Mouse (Mus musculus) limb, embryonic 12.5 days (tissue): ENCODE measurements around the gene Morn2. TPM values are rescaled to one million over a fixed set of nuclear protein-coding genes. Genes with fewer than 3 reads are reported as not detected.

Experiments
- ATAC-seq: fragments of 200-750 bp; cut with Nextera tagmentation; 2 replicates; pipeline ENCODE4 v1.8.0; 2017; ENCODE audit warnings: low read depth, moderate TSS enrichment; ENCODE audit not compliant: insufficient number of reproducible peaks, insufficient read depth, low FRiP score, low TSS enrichment
- H3K27ac ChIP-seq: fragments of 300-500 bp; sonication (generic); 2 replicates; pipeline ENCODE4 v1.5.1; 2016; ENCODE audit warnings: mild to moderate bottlenecking, moderate library complexity
- H3K27me3 ChIP-seq: fragments of 300-500 bp; sonication (generic); 2 replicates; pipeline ENCODE4 v1.6.1; 2016; ENCODE audit warnings: mild to moderate bottlenecking, moderate library complexity
- H3K36me3 ChIP-seq: fragments of 300-500 bp; sonication (generic); 2 replicates; pipeline ENCODE4 v1.6.1; 2016; ENCODE audit warnings: mild to moderate bottlenecking, moderate library complexity
- H3K4me1 ChIP-seq: fragments of 300-500 bp; sonication (generic); replicated peaks from 2 replicates; pipeline ENCODE4 v1.6.1; 2016
- H3K4me2 ChIP-seq: fragments of 300-500 bp; sonication (generic); 2 replicates; pipeline ENCODE4 v1.6.1; 2016; ENCODE audit warnings: mild to moderate bottlenecking, moderate library complexity
- H3K4me3 ChIP-seq: fragments of 300-500 bp; sonication (generic); replicated peaks from 2 replicates; pipeline ENCODE4 v1.5.1; 2016; ENCODE audit warnings: mild to moderate bottlenecking
- H3K9ac ChIP-seq: fragments of 300-500 bp; sonication (generic); replicated peaks from 2 replicates; pipeline ENCODE4 v1.6.1; 2016; ENCODE audit warnings: mild to moderate bottlenecking, moderate library complexity
- H3K9me3 ChIP-seq: fragments of 300-500 bp; sonication (generic); 2 replicates; pipeline ENCODE4 v1.6.1; 2016; ENCODE audit warnings: mild to moderate bottlenecking, moderate library complexity
- WGBS: fragments of 180-500 bp; shearing (Covaris S2); methylation state at CpG from one replicate; pipeline ENCODE4 v1.1.7; 2016; 5-methylcytosine and 5-hydroxymethylcytosine counted together
- polyA plus RNA-seq: library from polyadenylated mRNA; unstranded; fragments of >200 nt; fragmentation: Nextera tagmentation; extraction: Ambion mirVana; gene quantifications from 2 replicates; pipeline ENCODE4 v1.2.1, GENCODE M21; 2016

Morn2 gene
- polyA plus RNA-seq, 1 experiment from 2014 or later: 21.8 TPM

DNA sequence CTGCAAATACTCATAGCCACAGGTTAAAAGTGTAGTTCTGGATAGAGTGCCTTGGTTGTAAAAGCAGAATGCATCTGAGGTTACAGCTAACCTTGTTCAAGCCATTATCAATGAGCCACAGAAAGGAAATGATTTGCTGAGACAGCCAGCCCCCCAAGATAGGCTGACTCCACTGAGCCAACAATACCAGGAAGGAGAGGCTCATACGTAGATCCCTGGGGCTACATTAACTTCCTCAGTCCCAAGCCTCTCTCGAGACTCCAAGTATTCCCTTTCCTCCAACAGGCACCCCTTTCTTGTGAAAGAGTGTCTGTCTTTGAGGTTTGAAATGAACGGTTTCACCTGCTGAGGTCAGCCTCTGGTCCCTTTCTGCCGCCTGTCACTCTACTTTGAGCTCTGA, 5.6 kb upstream of the Morn2 start:
- Histone ChIP-seq H3K36me3 (peaks cover 17% of the 10 kb centered on the region), H3K4me3 (no peak overlapping the region), H3K27me3 (no peaks in the 10 kb centered on the region), H3K9me3 (no peaks in the 10 kb centered on the region), H3K4me2 (no peak overlapping the region), H3K27ac (no peak overlapping the region), H3K9ac (no peak overlapping the region), H3K4me1 (peaks cover 12% of the 10 kb centered on the region)
- no peak for ATAC-seq
- WGBS: 84% methylated on average over 4 of the region's 4 CpGs

DNA sequence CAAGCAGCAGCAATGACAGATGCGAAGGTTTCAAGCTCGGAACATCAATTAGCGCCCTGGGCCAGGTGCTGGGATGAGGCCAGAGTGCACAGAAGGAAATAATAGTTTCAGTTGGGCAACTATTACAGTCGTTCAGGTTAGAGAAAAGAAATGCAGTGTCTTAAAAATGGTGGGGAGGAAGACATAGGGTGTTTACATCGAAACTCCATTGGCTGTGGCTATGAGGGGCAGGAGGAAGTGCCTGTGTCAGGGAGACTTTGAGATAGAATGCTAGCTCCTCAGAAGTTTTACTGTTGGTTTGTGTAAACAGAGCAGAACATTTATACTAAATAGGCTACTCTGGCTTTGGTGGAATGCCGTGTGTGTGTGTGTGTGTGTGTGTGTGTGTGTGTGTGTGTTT, 2.0 kb upstream of the Morn2 start:
- Histone ChIP-seq H3K4me3 (no peak overlapping the region), H3K27ac (no peak overlapping the region), H3K9ac (no peak overlapping the region), H3K4me1 (peaks cover 12% of the 10 kb centered on the region), H3K4me2 (no peak overlapping the region), H3K27me3 (no peaks in the 10 kb centered on the region), H3K9me3 (no peaks in the 10 kb centered on the region), H3K36me3 (no peaks in the 10 kb centered on the region)
- no peak for ATAC-seq
- 75% methylated on average over 6 of the region's 6 CpGs for WGBS

DNA sequence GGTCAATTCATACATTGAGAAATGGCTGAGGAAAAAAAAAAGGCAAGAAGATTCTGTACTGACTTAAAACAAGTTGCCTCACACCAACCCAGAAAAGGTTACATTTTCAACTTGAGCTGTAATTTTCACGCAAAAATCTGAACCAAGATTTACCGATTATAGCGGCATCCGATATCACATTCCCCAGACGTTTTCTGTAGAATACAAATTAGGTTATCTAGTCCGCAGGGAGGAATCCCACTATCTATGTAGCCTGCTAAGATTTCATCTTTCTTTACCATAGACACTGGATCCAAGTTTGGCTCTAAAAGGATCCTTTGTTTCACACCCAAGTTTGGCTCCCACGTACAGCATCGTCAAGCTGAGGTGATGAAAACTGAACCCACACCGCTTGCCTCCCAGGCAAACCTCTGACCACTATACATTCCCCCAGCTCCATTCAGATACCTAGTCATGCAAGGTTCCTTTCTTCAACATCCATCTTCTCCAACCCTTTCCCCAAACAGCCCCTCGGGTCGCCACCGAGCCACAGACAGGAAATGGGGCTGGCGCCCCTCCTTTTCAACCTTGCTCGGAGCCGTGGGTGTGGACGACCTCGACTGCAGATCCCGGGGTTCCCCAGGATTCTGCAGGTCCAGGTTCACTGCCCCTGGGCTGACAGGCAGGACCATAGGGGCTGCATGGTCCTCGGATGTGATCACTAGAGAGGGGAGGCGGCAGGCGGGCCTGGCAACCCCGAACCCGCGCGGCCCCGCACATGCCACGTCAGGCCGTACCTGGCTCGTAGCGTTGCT, 526 bp upstream of the Morn2 start:
- peak overlapping the region; percentile 68 for H3K4me2 ChIP-seq
- H3K36me3 ChIP-seq: no peaks in the 10 kb centered on the region
- no peak; the same call in 1 of the 2 replicates for ATAC-seq
- 2% methylated on average over 30 of the region's 30 CpGs for WGBS
- no peaks in the 10 kb centered on the region for H3K9me3 ChIP-seq
- peaks cover 12% of the 10 kb centered on the region for H3K4me1 ChIP-seq
- H3K27me3 ChIP-seq: no peaks in the 10 kb centered on the region
- peak overlapping the region; percentile 77 for H3K4me3 ChIP-seq
- peak overlapping the region; percentile 78 for H3K9ac ChIP-seq
- peak overlapping the region; percentile 91 for H3K27ac ChIP-seq

DNA sequence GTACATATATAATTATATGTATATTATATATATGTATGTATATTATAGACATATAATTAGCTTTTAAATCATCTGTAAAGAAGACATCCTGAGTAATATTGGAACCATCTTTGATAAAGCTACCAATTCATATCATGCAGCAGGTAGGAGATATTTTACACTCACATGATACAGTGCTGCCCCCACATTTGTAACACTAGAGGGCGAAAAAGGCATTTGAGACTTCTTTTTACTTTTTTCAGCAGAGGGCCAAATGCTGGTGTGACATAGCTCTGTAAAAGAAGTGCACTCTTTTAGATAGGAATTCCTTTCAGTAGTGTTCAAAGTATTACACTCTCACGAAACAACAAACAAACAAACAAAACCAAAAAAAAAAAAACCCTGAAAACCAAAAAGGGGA, 1.1 kb downstream of the Morn2 start:
- no peak overlapping the region for H3K9ac ChIP-seq
- ATAC-seq: 0 out of 2 replicates have a peak, but pooled peaks have one; percentile 16
- H3K4me3 ChIP-seq: no peak overlapping the region
- 30% methylated on average over 2 of the region's 2 CpGs for WGBS
- H3K36me3 ChIP-seq: no peaks in the 10 kb centered on the region
- H3K4me2 ChIP-seq: no peak overlapping the region
- peaks cover 12% of the 10 kb centered on the region for H3K4me1 ChIP-seq
- H3K27ac ChIP-seq: no peak overlapping the region
- no peaks in the 10 kb centered on the region for H3K9me3 ChIP-seq
- no peaks in the 10 kb centered on the region for H3K27me3 ChIP-seq

DNA sequence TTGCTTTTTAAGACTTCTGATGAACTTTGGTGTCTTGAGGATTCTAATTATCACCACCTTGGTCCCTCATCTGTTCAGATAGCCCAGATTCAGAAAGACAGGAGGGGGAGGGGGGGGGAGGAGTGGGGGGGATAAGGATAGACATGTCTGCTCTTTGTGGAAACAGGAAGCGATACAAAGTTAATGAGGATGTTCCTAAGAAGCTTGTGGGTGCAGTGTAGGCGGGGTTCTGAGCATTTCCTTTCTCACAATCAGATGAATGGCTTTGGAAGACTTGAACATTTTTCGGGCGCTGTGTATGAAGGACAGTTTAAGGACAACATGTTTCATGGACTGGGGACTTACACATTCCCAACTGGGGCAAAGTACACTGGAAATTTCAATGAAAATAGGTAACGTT, 5.3 kb downstream of the Morn2 start:
- 90% methylated on average over 5 of the region's 5 CpGs for WGBS
- Histone ChIP-seq H3K4me3 (no peak overlapping the region), H3K36me3 (no peaks in the 10 kb centered on the region), H3K9ac (no peak overlapping the region), H3K27ac (no peak overlapping the region), H3K4me1 (no peaks in the 10 kb centered on the region), H3K9me3 (no peaks in the 10 kb centered on the region), H3K4me2 (no peak overlapping the region), H3K27me3 (no peaks in the 10 kb centered on the region)
- ATAC-seq: no peak

DNA sequence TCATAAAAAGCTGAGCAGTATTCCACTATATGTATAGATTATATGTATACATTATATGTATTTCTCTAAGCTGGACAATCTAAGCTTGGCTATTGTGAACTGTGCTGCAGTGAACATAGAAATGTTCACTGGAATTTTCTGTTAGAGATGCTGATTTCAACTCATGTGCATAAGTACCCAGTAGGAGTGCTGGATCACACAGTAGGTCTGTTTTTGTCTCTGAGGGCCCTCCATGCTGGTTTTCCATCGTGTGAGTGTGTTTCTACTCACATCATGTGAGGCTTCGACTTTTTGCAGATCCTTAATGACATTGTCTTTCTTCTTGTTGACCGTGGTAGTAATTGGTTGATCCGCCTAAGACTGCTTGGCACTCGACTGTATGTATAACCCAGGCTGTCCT, 8.8 kb downstream of the Morn2 start:
- no peaks in the 10 kb centered on the region for H3K36me3 ChIP-seq
- 89% methylated on average over 5 of the region's 5 CpGs for WGBS

DNA sequence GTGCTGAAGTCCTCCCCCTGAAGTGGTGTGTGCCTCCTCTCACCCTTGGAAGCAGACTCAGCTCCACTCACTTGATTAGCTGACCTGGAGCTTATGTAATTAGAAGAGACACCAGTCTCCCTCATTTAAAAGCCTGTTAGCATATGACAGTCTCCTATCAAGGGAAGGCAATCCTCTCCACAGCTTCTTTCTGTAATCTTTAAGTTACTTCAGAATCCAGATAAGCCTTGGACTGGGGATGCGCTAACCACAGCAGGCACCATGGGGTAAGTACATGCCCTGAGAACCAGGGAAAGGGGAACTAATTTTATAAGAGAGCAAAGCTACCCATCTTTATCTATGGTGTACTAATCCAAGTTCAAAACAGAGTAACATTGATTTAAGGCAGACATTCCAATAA, 17.2 kb downstream of the Morn2 start, which contains the start of gene Arhgef33:
Gene Arhgef33, plus strand, starts transcription at position 157 of the 400 bp plus-strand sequence.
- H3K4me1 ChIP-seq: peaks cover 14% of the 10 kb centered on the region
- no peak within 1 kb of the TSS for H3K4me3 ChIP-seq
- H3K27me3 ChIP-seq: no peaks in the 10 kb centered on the region
- 97% methylated on average over 1 of the region's 1 CpGs for WGBS
- no peaks in the 10 kb centered on the region for H3K9me3 ChIP-seq
- no peak for ATAC-seq
- H3K9ac ChIP-seq: no peak within 1 kb of the TSS
- no peak within 1 kb of the TSS for H3K4me2 ChIP-seq
- no peaks in the 10 kb centered on the region for H3K36me3 ChIP-seq
- H3K27ac ChIP-seq: no peak within 1 kb of the TSS

More for the DNA sequence above, 8.8 kb downstream of the Morn2 start:
- Histone ChIP-seq H3K4me3 (no peak overlapping the region), H3K4me2 (no peak overlapping the region), H3K4me1 (no peaks in the 10 kb centered on the region), H3K27me3 (no peaks in the 10 kb centered on the region), H3K9me3 (no peaks in the 10 kb centered on the region), H3K9ac (no peak overlapping the region), H3K27ac (no peak overlapping the region)
- ATAC-seq: no peak

DNA sequence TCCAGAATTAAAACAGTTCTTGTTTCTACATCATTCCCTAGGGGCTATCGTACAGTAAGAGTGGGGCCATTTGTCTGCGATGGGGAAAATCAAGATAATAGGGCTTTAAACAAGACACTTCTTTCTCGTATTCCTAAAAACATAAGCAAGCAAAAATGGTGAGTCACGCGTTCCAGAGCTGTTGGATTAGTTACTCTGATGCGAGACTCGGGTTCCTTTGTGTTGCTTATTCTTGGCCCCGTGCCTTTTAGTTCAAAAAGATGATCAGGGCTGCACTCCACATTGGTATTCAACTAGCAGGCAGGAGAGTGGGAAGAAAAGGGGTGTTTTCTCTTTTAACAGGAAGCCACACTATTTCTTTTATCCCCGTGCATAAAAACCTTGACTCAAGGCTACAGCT, 21.8 kb downstream of the Morn2 start:
- Histone ChIP-seq H3K4me2 (no peak overlapping the region), H3K27me3 (no peaks in the 10 kb centered on the region), H3K9ac (no peak overlapping the region), H3K36me3 (no peaks in the 10 kb centered on the region), H3K9me3 (no peaks in the 10 kb centered on the region), H3K4me3 (no peak overlapping the region), H3K27ac (no peak overlapping the region), H3K4me1 (peaks cover 14% of the 10 kb centered on the region)
- WGBS: 81% methylated on average over 9 of the region's 9 CpGs
- no peak for ATAC-seq

DNA sequence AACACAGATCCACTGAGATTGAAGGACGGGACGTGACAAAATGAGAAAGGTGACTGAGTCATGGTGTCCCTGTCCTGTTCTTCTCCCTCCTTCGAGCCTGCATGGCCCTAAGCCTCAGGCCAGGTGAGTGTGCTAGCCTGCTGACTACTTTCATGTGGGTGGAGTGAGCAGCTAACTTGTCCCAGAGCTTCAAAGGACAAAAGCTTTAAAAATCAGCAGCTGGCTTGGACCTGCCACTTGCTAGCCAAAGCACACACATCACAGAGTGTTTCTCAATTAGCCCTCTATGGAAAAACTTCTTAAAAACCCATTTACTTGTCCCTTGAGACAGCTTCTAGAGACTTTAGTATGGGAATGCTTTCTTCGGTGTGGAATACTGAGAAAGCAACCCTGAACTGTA, 22.4 kb downstream of the Morn2 start:
- Histone ChIP-seq H3K9ac (no peak overlapping the region), H3K4me1 (peaks cover 14% of the 10 kb centered on the region), H3K9me3 (no peaks in the 10 kb centered on the region), H3K4me2 (no peak overlapping the region), H3K4me3 (no peak overlapping the region), H3K27ac (no peak overlapping the region), H3K27me3 (no peaks in the 10 kb centered on the region), H3K36me3 (no peaks in the 10 kb centered on the region)
- ATAC-seq: no peak
- WGBS: 71% methylated on average over 4 of the region's 4 CpGs

DNA sequence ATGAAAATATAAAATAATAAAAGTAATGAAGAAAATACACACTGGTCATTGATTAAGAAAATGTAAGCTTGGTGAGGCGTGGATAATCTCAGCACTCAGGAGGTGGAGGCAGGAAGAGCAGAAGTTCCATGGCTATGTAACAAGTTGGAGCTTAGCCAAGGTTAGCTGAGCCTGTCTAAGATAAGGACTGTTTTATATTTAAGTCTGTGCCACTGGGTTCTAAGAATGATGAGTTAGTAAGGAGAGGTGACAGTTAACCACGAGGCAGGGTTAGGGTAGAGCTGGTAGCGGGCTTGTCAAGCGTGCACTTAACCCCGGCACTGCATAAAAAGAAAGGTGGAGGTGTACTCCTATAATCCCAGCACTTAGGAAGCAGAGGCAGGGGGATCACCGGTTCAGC, 32.2 kb downstream of the Morn2 start:
- no peaks in the 10 kb centered on the region for H3K27me3 ChIP-seq
- no peaks in the 10 kb centered on the region for H3K4me1 ChIP-seq
- H3K27ac ChIP-seq: no peak overlapping the region
- ATAC-seq: no peak
- H3K9me3 ChIP-seq: no peaks in the 10 kb centered on the region; the same call in 1 of the 2 replicates
- no peak overlapping the region for H3K9ac ChIP-seq
- H3K4me3 ChIP-seq: no peak overlapping the region
- no peak overlapping the region for H3K4me2 ChIP-seq
- 86% methylated on average over 6 of the region's 6 CpGs for WGBS
- H3K36me3 ChIP-seq: no peaks in the 10 kb centered on the region

DNA sequence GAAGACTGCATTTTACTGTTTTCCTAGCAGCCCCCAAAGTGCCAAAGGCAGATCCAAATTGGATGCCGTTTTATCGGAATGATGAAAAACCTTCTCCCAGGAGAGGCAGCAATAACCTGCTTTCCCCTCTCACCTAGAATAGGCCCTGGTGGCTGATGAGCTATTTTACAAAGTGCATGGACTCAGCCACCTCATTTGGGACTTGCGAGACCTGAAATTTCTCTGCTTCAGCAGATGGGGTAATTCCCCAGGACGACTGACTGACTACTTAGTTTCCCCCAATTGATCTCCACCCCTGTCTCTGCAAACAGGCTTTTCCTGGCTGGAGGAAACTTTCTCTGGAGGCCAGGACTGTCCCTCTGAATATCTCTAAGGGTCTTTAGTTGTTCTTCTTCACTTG, 33.0 kb downstream of the Morn2 start:
- H3K4me3 ChIP-seq: no peak overlapping the region
- no peak overlapping the region for H3K4me2 ChIP-seq
- 70% methylated on average over 4 of the region's 4 CpGs for WGBS
- H3K27ac ChIP-seq: no peak overlapping the region
- H3K9ac ChIP-seq: no peak overlapping the region
- no peak for ATAC-seq
- H3K9me3 ChIP-seq: no peaks in the 10 kb centered on the region; the same call in 1 of the 2 replicates
- H3K36me3 ChIP-seq: no peaks in the 10 kb centered on the region
- no peaks in the 10 kb centered on the region for H3K4me1 ChIP-seq
- H3K27me3 ChIP-seq: no peaks in the 10 kb centered on the region

DNA sequence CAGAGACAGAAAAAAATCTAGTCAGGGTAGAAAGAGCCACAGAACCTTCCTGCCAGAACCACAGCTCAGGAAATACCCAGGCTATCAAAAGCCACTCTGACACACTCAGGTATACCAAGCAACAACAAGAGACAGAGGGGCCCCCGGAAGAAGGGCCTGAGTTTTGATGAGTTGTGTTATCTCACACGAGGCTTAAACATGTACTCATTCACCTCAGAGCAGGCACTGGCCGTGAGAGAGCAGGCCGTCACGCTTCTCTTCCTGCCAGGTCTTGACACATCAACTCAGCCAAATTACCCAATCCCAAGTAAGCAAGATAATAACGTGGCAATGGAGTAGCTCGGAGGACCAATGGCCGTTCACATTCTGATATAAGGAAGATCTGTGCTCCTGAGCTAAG, 33.7 kb downstream of the Morn2 start:
- Histone ChIP-seq H3K27ac (no peak overlapping the region), H3K27me3 (no peaks in the 10 kb centered on the region), H3K9ac (no peak overlapping the region), H3K4me2 (no peak overlapping the region), H3K4me3 (no peak overlapping the region), H3K36me3 (no peaks in the 10 kb centered on the region), H3K9me3 (no peaks in the 10 kb centered on the region; the same call in 1 of the 2 replicates), H3K4me1 (no peaks in the 10 kb centered on the region)
- no peak for ATAC-seq
- 81% methylated on average over 8 of the region's 8 CpGs for WGBS
